Mouse (Mus musculus) small intestine, adult 2 months (tissue): ENCODE measurements at regions not wholly inside any gene's neighbourhood (a gene's known extent, or its start where the extent isn't known, plus 50 kb on each side); places are given as distances from the start of the nearest gene placed in this dataset.

Experiments used
- CTCF ChIP-seq: fragments of 200-500 bp; IDR thresholded peaks from 2 replicates; pipeline ENCODE4 v1.5.1; 2012; ENCODE audit warnings: low read depth, mild to moderate bottlenecking, control low read depth, inconsistent platforms, low read length, moderate library complexity, mixed read lengths; ENCODE audit not compliant: insufficient replicate concordance, insufficient read length; ENCODE audit errors: extremely low read depth
- POLR2A ChIP-seq: fragments of 200-500 bp; IDR thresholded peaks from 2 replicates; pipeline ENCODE4 v1.6.1; 2012; ENCODE audit warnings: low read depth, mild to moderate bottlenecking, control low read depth, inconsistent platforms, low read length, moderate library complexity

GRCm38 (mm10) chr13:28883398-28883797 is 70.1 kb downstream of the Sox4 start:
- TF ChIP-seq POLR2A = no peak
- TF ChIP-seq CTCF = no peak
